Mouse (Mus musculus): ENCODE measurements around the gene Fkbpl.

Gene Fkbpl

GRCm38 (mm10) chr17:34649106-34649864 is 4.7 kb downstream of the Fkbpl start:
- peak; percentile 60 for DNase-seq (ENCODE audit: low read depth, low spot score)
- no peaks in the 10 kb centered on the region for H3K27me3 ChIP-seq (ENCODE audit: control insufficient read depth, insufficient read depth, low read length, poor library complexity, severe bottlenecking)

GRCm38 (mm10) chr17:34650781-34651180 is 6.2 kb downstream of the Fkbpl start:
- H3K36me3 ChIP-seq (ENCODE audit: control insufficient read depth, insufficient read depth, low read length, poor library complexity, severe bottlenecking), result peaks cover 9% of the 10 kb centered on the region
- no peak for DNase-seq (ENCODE audit: low read depth, low spot score)
- no peaks in the 10 kb centered on the region for H3K27me3 ChIP-seq (ENCODE audit: control insufficient read depth, insufficient read depth, low read length, poor library complexity, severe bottlenecking)

More at GRCm38 (mm10) chr17:34649106-34649864, 4.7 kb downstream of the Fkbpl start:
- peaks cover 8% of the 10 kb centered on the region for H3K36me3 ChIP-seq (ENCODE audit: control insufficient read depth, insufficient read depth, low read length, poor library complexity, severe bottlenecking)

GRCm38 (mm10) chr17:34651507-34652221 is 7.1 kb downstream of the Fkbpl start:
- peak; percentile 47 for DNase-seq (ENCODE audit: low read depth, low spot score)
- peaks cover 9% of the 10 kb centered on the region for H3K36me3 ChIP-seq (ENCODE audit: control insufficient read depth, insufficient read depth, low read length, poor library complexity, severe bottlenecking)
- no peaks in the 10 kb centered on the region for H3K27me3 ChIP-seq (ENCODE audit: control insufficient read depth, insufficient read depth, low read length, poor library complexity, severe bottlenecking)

GRCm38 (mm10) chr17:34652546-34652945 is 8.0 kb downstream of the Fkbpl start:
- Histone ChIP-seq H3K27me3 (ENCODE audit: control insufficient read depth, insufficient read depth, low read length, poor library complexity, severe bottlenecking) (no peaks in the 10 kb centered on the region), H3K36me3 (ENCODE audit: control insufficient read depth, insufficient read depth, low read length, poor library complexity, severe bottlenecking) (peaks cover 9% of the 10 kb centered on the region)
- DNase-seq (ENCODE audit: low read depth, low spot score), result no peak

- H3K27me3 ChIP-seq (ENCODE audit: control insufficient read depth, insufficient read depth, low read length, poor library complexity, severe bottlenecking), result no peaks in the 10 kb centered on the region
- DNase-seq (ENCODE audit: low read depth, low spot score), result no peak
- H3K36me3 ChIP-seq (ENCODE audit: control insufficient read depth, insufficient read depth, low read length, poor library complexity, severe bottlenecking), result peaks cover 9% of the 10 kb centered on the region
These were observed 8.4 kb downstream of the Fkbpl start for GRCm38 (mm10) chr17:34652985-34653384.

- Histone ChIP-seq H3K36me3 (ENCODE audit: control insufficient read depth, insufficient read depth, low read length, poor library complexity, severe bottlenecking) (peaks cover 9% of the 10 kb centered on the region), H3K27me3 (ENCODE audit: control insufficient read depth, insufficient read depth, low read length, poor library complexity, severe bottlenecking) (no peaks in the 10 kb centered on the region)
- DNase-seq (ENCODE audit: low read depth, low spot score), result peak; percentile 68
These were observed 9.3 kb downstream of the Fkbpl start for GRCm38 (mm10) chr17:34653746-34654285.

- peaks cover 9% of the 10 kb centered on the region for H3K36me3 ChIP-seq (ENCODE audit: control insufficient read depth, insufficient read depth, low read length, poor library complexity, severe bottlenecking)
- no peaks in the 10 kb centered on the region for H3K27me3 ChIP-seq (ENCODE audit: control insufficient read depth, insufficient read depth, low read length, poor library complexity, severe bottlenecking)
- no peak for DNase-seq (ENCODE audit: low read depth, low spot score)
These were observed 9.8 kb downstream of the Fkbpl start for GRCm38 (mm10) chr17:34654392-34654791.

GRCm38 (mm10) chr17:34655160-34655559 is 10.6 kb downstream of the Fkbpl start:
- peaks cover 9% of the 10 kb centered on the region for H3K36me3 ChIP-seq (ENCODE audit: control insufficient read depth, insufficient read depth, low read length, poor library complexity, severe bottlenecking)
- DNase-seq (ENCODE audit: low read depth, low spot score), result no peak
- H3K27me3 ChIP-seq (ENCODE audit: control insufficient read depth, insufficient read depth, low read length, poor library complexity, severe bottlenecking), result no peaks in the 10 kb centered on the region

- H3K36me3 ChIP-seq (ENCODE audit: control insufficient read depth, insufficient read depth, low read length, poor library complexity, severe bottlenecking), result peaks cover 8% of the 10 kb centered on the region
- no peaks in the 10 kb centered on the region for H3K27me3 ChIP-seq (ENCODE audit: control insufficient read depth, insufficient read depth, low read length, poor library complexity, severe bottlenecking)
- DNase-seq (ENCODE audit: low read depth, low spot score), result no peak
These were observed 11.0 kb downstream of the Fkbpl start for GRCm38 (mm10) chr17:34655581-34655991.

GRCm38 (mm10) chr17:34656666-34657065 is 12.1 kb downstream of the Fkbpl start:
- H3K36me3 ChIP-seq (ENCODE audit: control insufficient read depth, insufficient read depth, low read length, poor library complexity, severe bottlenecking), result peaks cover 6% of the 10 kb centered on the region
- no peak for DNase-seq (ENCODE audit: low read depth, low spot score)
- H3K27me3 ChIP-seq (ENCODE audit: control insufficient read depth, insufficient read depth, low read length, poor library complexity, severe bottlenecking), result peaks cover 3% of the 10 kb centered on the region; the same call in 1 of the 2 replicates

- H3K36me3 ChIP-seq (ENCODE audit: control insufficient read depth, insufficient read depth, low read length, poor library complexity, severe bottlenecking), result peaks cover 6% of the 10 kb centered on the region; the same call in 1 of the 2 replicates
- no peak for DNase-seq (ENCODE audit: low read depth, low spot score)
- H3K27me3 ChIP-seq (ENCODE audit: control insufficient read depth, insufficient read depth, low read length, poor library complexity, severe bottlenecking), result peaks cover 4% of the 10 kb centered on the region; the same call in 1 of the 2 replicates
These were observed 12.7 kb downstream of the Fkbpl start for GRCm38 (mm10) chr17:34657271-34657670.

- 0 out of 2 replicates have a peak, but pooled peaks cover 2% of the 10 kb centered on the region for H3K36me3 ChIP-seq (ENCODE audit: control insufficient read depth, insufficient read depth, low read length, poor library complexity, severe bottlenecking)
- no peak for DNase-seq (ENCODE audit: low read depth, low spot score)
- H3K27me3 ChIP-seq (ENCODE audit: control insufficient read depth, insufficient read depth, low read length, poor library complexity, severe bottlenecking), result peaks cover 4% of the 10 kb centered on the region; the same call in 1 of the 2 replicates
These were observed 13.6 kb downstream of the Fkbpl start for GRCm38 (mm10) chr17:34658145-34658544.

- no peak for DNase-seq (ENCODE audit: low read depth, low spot score)
- Histone ChIP-seq H3K27me3 (ENCODE audit: control insufficient read depth, insufficient read depth, low read length, poor library complexity, severe bottlenecking) (peaks cover 4% of the 10 kb centered on the region; the same call in 1 of the 2 replicates), H3K36me3 (ENCODE audit: control insufficient read depth, insufficient read depth, low read length, poor library complexity, severe bottlenecking) (0 out of 2 replicates have a peak, but pooled peaks cover 2% of the 10 kb centered on the region)
These were observed 14.0 kb downstream of the Fkbpl start for GRCm38 (mm10) chr17:34658591-34658990.

GRCm38 (mm10) chr17:34659181-34659896 is 14.8 kb downstream of the Fkbpl start:
- Histone ChIP-seq H3K36me3 (ENCODE audit: control insufficient read depth, insufficient read depth, low read length, poor library complexity, severe bottlenecking) (0 out of 2 replicates have a peak, but pooled peaks cover under 1% of the 10 kb centered on the region), H3K27me3 (ENCODE audit: control insufficient read depth, insufficient read depth, low read length, poor library complexity, severe bottlenecking) (peaks cover 4% of the 10 kb centered on the region; the same call in 1 of the 2 replicates)
- DNase-seq (ENCODE audit: low read depth, low spot score), result peak; percentile 45
